Mouse (Mus musculus) cerebellum, adult 9-11 months (tissue): ENCODE data around the gene Olfr700.
"Not testable (repeated sequence)": the region's sequence is repeated elsewhere in the genome, so short reads cannot be mapped to it uniquely, and the experiment has no call there.

Experiments
- DNase-seq: peaks from one replicate; pipeline ENCODE4 v3.0.0; 2022

Olfr700 gene

DNA sequence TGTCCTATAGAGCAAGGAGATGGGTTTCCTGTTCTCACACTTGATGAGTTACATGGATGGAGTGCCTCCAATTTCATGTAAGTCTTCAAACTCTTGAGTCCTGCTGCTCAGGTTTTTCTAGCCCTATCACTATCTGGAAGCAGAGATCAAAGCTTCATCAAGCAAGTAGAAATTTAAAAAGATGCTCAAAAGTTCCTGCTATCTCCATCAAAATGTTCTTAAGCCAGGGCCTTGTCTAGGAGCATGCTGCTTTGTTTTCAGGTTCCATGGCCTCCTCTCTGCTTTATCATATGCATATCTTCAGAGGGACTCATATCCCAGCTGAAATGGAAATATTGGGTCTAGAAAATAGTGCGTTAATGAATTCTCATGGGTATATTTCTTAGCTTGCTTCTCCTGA, at the start of gene Olfr700:
Olfr700 (minus strand) TSS at position 101 of the 400 bp plus-strand sequence.
- DNase-seq: no peak

DNA sequence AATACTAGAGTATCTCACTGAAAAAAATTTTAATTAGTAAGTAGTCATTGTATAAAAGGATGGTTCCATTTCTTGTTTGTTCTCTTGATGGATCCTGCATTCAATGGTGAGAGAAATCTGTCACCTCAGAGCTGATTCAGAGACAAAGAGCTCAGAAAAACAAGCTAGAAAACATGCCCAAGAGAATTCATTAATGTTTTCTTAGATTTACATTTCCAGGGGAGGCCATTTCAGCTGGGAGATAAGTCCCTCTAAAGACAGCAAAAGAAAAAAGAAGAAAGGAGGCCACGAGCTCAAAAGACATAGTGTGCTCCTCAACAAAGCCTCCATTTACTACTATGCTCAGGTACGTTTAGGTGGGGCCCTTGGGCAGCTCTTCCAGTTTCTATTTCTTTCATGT, 34.4 kb upstream of the Olfr700 start, which contains the start of gene Olfr703:
Olfr703 (plus strand) TSS at position 301 of the 400 bp plus-strand sequence.
- no peak for DNase-seq

DNA sequence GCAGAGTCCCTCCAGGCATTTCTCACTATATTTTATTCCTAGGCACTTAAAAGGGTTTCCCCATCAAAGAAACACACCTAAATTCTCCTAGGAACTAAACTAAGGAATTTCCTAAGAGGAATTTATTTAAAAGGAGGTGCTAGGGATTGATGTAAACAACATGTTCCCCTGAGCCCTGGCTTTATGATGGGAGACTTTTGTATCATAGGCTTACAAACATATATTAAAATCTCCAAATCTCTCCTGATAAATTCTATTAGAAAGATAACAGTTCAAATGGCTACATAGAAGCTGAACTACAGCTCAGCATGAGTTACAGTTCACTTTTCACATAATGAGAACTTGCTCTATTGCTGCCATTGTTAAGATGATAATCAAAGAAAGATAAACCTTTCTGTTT, 25.2 kb upstream of the Olfr700 start, which contains the start of gene Olfr702:
Olfr702 (minus strand) TSS at position 101 of the 400 bp plus-strand sequence.
- DNase-seq: no peak

DNA sequence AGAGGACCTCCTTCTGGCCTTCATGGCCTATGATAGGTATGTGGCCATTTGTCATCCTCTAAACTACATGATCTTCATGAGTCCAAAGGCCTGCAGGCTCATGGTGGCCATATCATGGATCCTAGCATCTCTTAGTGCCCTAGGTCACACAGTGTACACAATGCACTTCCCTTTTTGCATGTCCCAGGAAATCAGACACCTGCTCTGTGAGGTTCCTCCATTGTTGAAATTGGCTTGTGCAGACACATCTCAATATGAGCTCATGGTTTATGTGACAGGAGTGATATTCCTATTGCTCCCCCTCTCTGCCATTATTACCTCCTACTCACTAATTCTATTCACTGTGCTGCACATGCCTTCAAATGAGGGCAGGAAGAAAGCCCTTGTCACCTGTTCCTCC, 9.8 kb upstream of the Olfr700 start:
- DNase-seq: no peak

- no peak for DNase-seq
Measured at GRCm38 (mm10) chr7:106815775-106816174, 7.1 kb upstream of the Olfr700 start.

DNA sequence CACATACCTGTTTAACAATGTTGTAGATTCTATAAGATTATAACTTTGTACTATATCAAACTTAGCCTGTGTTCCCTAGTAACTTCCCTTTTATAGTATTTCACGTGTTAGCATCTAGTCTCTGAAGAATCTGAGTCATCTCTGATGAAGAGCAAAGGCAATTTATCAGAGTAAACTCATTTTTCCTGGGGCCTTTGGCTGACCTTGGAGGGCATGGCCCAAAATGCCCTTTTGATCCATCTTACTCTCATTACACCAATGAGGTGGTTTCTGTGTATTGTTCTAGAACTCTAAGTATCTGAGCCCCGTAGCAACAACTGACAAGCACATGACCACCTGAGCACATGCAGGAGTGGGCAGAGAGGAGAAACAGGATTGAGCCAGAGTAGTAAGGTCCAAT, 5.2 kb upstream of the Olfr700 start, which contains the start of gene Olfr701:
Olfr701 (plus strand) TSS at position 301 of the 400 bp plus-strand sequence.
- DNase-seq: no peak

- DNase-seq: no peak
Measured at GRCm38 (mm10) chr7:106793098-106793497, 15.5 kb downstream of the Olfr700 start, which contains the start of gene Olfr699. Gene Olfr699, minus strand, starts transcription at chr7:106793198.

- DNase-seq: no peak
Measured at GRCm38 (mm10) chr7:106788330-106788729, 20.3 kb downstream of the Olfr700 start.

- DNase-seq: not testable (repeated sequence)
Measured at GRCm38 (mm10) chr7:106761008-106761407, 47.6 kb downstream of the Olfr700 start.

DNA sequence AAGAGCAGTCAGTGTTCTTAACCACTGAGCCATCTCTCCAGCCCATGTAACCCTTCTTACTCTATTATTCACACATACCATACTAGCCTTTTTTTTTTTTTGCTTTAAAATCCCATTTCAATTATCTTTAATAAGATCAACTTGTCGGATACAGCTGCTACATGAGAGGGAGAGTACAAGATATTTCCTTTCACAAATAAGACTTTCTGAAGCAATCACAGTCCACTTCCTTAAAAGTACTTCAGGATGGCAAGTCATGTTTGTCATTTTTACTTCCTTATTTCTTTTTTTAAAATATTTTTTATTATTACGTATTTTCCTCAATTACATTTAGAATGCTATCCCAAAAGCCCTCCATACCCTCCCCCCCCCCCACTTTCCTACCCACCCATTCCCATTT, 49.8 kb downstream of the Olfr700 start:
- no peak for DNase-seq
